Mouse (Mus musculus) cortical plate, adult 2 months (tissue): Measurements from ENCODE around the gene Olfr944. TPM values are rescaled to one million over a fixed set of nuclear protein-coding genes. Genes with fewer than 3 reads are reported as not detected.

Source experiments
- H3K27ac ChIP-seq: fragments of 200-500 bp; 2 replicates; pipeline ENCODE4 v1.5.1; 2012; ENCODE audit warnings: low read length, control low read depth, inconsistent platforms; ENCODE audit not compliant: insufficient read depth
- H3K4me1 ChIP-seq: fragments of 200-500 bp; 2 replicates; pipeline ENCODE4 v1.6.1; 2011; ENCODE audit warnings: low read length; ENCODE audit not compliant: control insufficient read depth, insufficient read depth
- H3K4me3 ChIP-seq: fragments of 200-500 bp; 2 replicates; pipeline ENCODE4 v1.5.1; 2011; ENCODE audit warnings: mild to moderate bottlenecking, low read length, control low read depth; ENCODE audit not compliant: insufficient read depth
- CTCF ChIP-seq: fragments of 200-500 bp; IDR thresholded peaks from 2 replicates; pipeline ENCODE4 v1.5.1; 2011; ENCODE audit warnings: mild to moderate bottlenecking, control low read depth, low read length; ENCODE audit not compliant: insufficient read depth; ENCODE audit errors: extremely low read depth
- POLR2A ChIP-seq: fragments of 200-500 bp; IDR thresholded peaks from 2 replicates; pipeline ENCODE4 v1.6.1; 2011; ENCODE audit warnings: mild to moderate bottlenecking, low read length, control low read depth; ENCODE audit not compliant: insufficient read depth; ENCODE audit errors: extremely low read depth
- polyA plus RNA-seq: library from polyadenylated mRNA; depleted of rRNA; stranded (reverse); fragments of >200 nt; gene quantifications from 2 replicates; pipeline ENCODE4 v1.2.3, GENCODE M21; 2012; rRNA removed

Olfr944 gene
- not detected in 2 replicates for polyA plus RNA-seq

GRCm38 (mm10) chr9:39201620-39202019, at the start of gene Olfr944:
Gene Olfr944, plus strand, starts transcription at chr9:39201920.
- TF ChIP-seq CTCF (no peak), POLR2A (no peak)
- Histone ChIP-seq H3K27ac (no peak within 1 kb of the TSS), H3K4me1 (no peaks in the 10 kb centered on the region), H3K4me3 (no peak within 1 kb of the TSS)

- Histone ChIP-seq H3K4me1 (no peaks in the 10 kb centered on the region), H3K27ac (no peak overlapping the region), H3K4me3 (no peak overlapping the region)
- TF ChIP-seq CTCF (no peak), POLR2A (no peak)
Measured at GRCm38 (mm10) chr9:39152401-39152800, 49.3 kb upstream of the Olfr944 start.

DNA sequence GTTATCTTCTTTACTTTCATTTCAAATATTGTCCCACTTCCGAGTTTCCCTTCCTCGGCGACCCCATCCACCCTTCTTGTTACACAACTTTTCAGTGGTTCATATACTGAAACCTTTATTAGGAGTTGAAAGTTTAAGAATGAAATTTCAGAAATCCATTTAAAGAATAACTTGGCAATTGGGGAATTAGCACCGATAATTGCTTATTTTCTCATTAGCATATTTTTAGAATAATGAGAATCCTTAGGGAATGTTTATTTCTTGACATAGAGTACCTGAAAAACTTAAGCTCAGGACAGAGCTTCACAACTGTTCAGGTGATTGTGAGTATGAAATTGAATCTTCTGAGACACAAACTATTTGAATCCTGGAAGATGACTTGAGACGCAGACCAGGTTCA, 35.7 kb upstream of the Olfr944 start, which contains the start of gene Olfr943:
TSS of gene Olfr943 (plus strand) at position 301 of the 400 bp plus-strand sequence.
- TF ChIP-seq POLR2A: no peak
- no peak for TF ChIP-seq CTCF
- no peak within 1 kb of the TSS for H3K27ac ChIP-seq
- no peaks in the 10 kb centered on the region for H3K4me1 ChIP-seq
- H3K4me3 ChIP-seq: no peak within 1 kb of the TSS

GRCm38 (mm10) chr9:39249894-39250293, 48.2 kb downstream of the Olfr944 start, which contains the start of gene Olfr1537:
Gene Olfr1537, minus strand, starts transcription at chr9:39249994.
- no peak for TF ChIP-seq CTCF
- TF ChIP-seq POLR2A: no peak
- Histone ChIP-seq H3K4me3 (no peak within 1 kb of the TSS), H3K27ac (no peak within 1 kb of the TSS), H3K4me1 (no peaks in the 10 kb centered on the region)

Other genes with a start within 250 kb of the Olfr944 start
- gene Olfr933, start 229.6 kb upstream of the Olfr944 start, polyA plus RNA-seq: not detected in 2 replicates
- gene Olfr934, start 213.6 kb upstream of the Olfr944 start, polyA plus RNA-seq: not detected in 2 replicates
- gene Olfr935, start 202.2 kb upstream of the Olfr944 start, polyA plus RNA-seq: not detected in 2 replicates
- gene Olfr146, start 178.5 kb upstream of the Olfr944 start, polyA plus RNA-seq: not detected in 2 replicates
- gene Olfr937, start 137.0 kb upstream of the Olfr944 start, polyA plus RNA-seq: not detected in 2 replicates
- not detected in 2 replicates for gene Olfr938, start 123.0 kb upstream of the Olfr944 start, polyA plus RNA-seq
- gene Olfr27, start 73.8 kb upstream of the Olfr944 start, polyA plus RNA-seq: not detected in 2 replicates
- gene Olfr943, start 35.6 kb upstream of the Olfr944 start, polyA plus RNA-seq: not detected in 2 replicates
- gene Olfr1537, start 48.1 kb downstream of the Olfr944 start, polyA plus RNA-seq: not detected in 2 replicates
- gene Olfr945, start 74.9 kb downstream of the Olfr944 start, polyA plus RNA-seq: not detected in 2 replicates
- gene Olfr948, start 124.1 kb downstream of the Olfr944 start, polyA plus RNA-seq: not detected in 2 replicates
- not detected in 2 replicates for gene Olfr951, start 185.5 kb downstream of the Olfr944 start, polyA plus RNA-seq
- gene Olfr952, start 225.2 kb downstream of the Olfr944 start, polyA plus RNA-seq: not detected in 2 replicates